Mouse (Mus musculus) liver (tissue): ENCODE data around the gene Anp32b.

Source experiments
- DNase-seq: peaks from one replicate; pipeline ENCODE4 v3.0.0-alpha.2; 2020; ENCODE audit warnings: mixed read lengths

Anp32b gene

GRCm38 (mm10) chr4:46505361-46506057, 54.8 kb downstream of the Anp32b start:
- DNase-seq, result no peak

GRCm38 (mm10) chr4:46506801-46507610, 56.3 kb downstream of the Anp32b start:
- peak; percentile 98 for DNase-seq

- peak; percentile 88 for DNase-seq
Observed at GRCm38 (mm10) chr4:46507736-46508460, 57.2 kb downstream of the Anp32b start.

GRCm38 (mm10) chr4:46520491-46520890, 69.8 kb downstream of the Anp32b start:
- no peak for DNase-seq

- DNase-seq, result no peak
Observed at GRCm38 (mm10) chr4:46521457-46521856, 70.8 kb downstream of the Anp32b start.
